Mouse (Mus musculus) forebrain, postnatal 0 days (tissue): ENCODE measurements around the gene Adgrf5. TPM values are rescaled to one million over a fixed set of nuclear protein-coding genes. Genes with fewer than 3 reads are reported as not detected.
"Not testable (repeated sequence)": the region's sequence is repeated elsewhere in the genome, so short reads cannot be mapped to it uniquely, and the experiment has no call there.

Experiments used
- ATAC-seq: fragments of 200-750 bp; cut with Nextera tagmentation; 2 replicates; pipeline ENCODE4 v1.8.0; 2017; ENCODE audit warnings: mild to moderate bottlenecking, moderate library complexity
- DNase-seq: peaks from one replicate; pipeline ENCODE4 v3.0.0-alpha.2; 2015
- H3K27ac ChIP-seq: fragments of 300-500 bp; sonication (generic); 2 replicates; pipeline ENCODE4 v1.5.1; 2014; ENCODE audit warnings: low read depth, mild to moderate bottlenecking, antibody characterized with exemption, low read length, moderate library complexity, mixed read lengths
- H3K27me3 ChIP-seq: fragments of 300-500 bp; sonication (generic); 2 replicates; pipeline ENCODE4 v1.6.1; 2014; ENCODE audit warnings: mild to moderate bottlenecking, low read length, mixed read lengths; ENCODE audit not compliant: insufficient read depth
- H3K36me3 ChIP-seq: fragments of 300-500 bp; sonication (generic); 2 replicates; pipeline ENCODE4 v1.6.1; 2014; ENCODE audit warnings: mild to moderate bottlenecking, moderate library complexity; ENCODE audit not compliant: insufficient read depth
- H3K4me1 ChIP-seq: fragments of 300-500 bp; sonication (generic); 2 replicates; pipeline ENCODE4 v1.6.1; 2014; ENCODE audit warnings: antibody characterized with exemption; ENCODE audit not compliant: insufficient read depth
- H3K4me2 ChIP-seq: fragments of 300-500 bp; sonication (generic); 2 replicates; pipeline ENCODE4 v1.6.1; 2014; ENCODE audit warnings: low read depth, mild to moderate bottlenecking, moderate library complexity
- H3K4me3 ChIP-seq: fragments of 300-500 bp; sonication (generic); 2 replicates; pipeline ENCODE4 v1.5.1; 2014; ENCODE audit warnings: low read depth, low read length, mixed read lengths
- H3K9ac ChIP-seq: fragments of 300-500 bp; sonication (generic); 2 replicates; pipeline ENCODE4 v1.6.1; 2014; ENCODE audit warnings: mild to moderate bottlenecking
- H3K9me3 ChIP-seq: fragments of 300-500 bp; sonication (generic); 2 replicates; pipeline ENCODE4 v1.6.1; 2016; ENCODE audit warnings: low read length
- CTCF ChIP-seq: sonication (generic); IDR thresholded peaks from 2 replicates; pipeline ENCODE4 v1.5.1; 2016; ENCODE audit warnings: antibody characterized with exemption, control low read depth, low read depth
- WGBS: fragments of 180-500 bp; shearing (Covaris S2); extraction: QIAGEN DNeasy Blood & Tissue Kit; methylation state at CpG from one replicate; pipeline ENCODE4 v1.1.7; 2014; 5-methylcytosine and 5-hydroxymethylcytosine counted together
- polyA plus RNA-seq: library from polyadenylated mRNA; unstranded; fragments of >200 nt; fragmentation: Nextera tagmentation; extraction: Ambion mirVana; gene quantifications from 2 replicates; pipeline ENCODE4 v1.2.1, GENCODE M21; 2015
- total RNA-seq: library from RNA; depleted of rRNA; stranded (reverse); fragments of >200 nt; gene quantifications from 2 replicates; pipeline ENCODE4 v1.2.3, GENCODE M21; 2014

Adgrf5 gene
- total and polyA plus RNA-seq, 2 experiments from 2014 or later, result 5.2 to 24.4 TPM

GRCm38 (mm10) chr17:43485982-43486381 lies 125.7 kb downstream of the Adgrf5 start:
- DNase-seq (no peak), ATAC-seq (no peak)
- Histone ChIP-seq H3K27me3 (no peaks in the 10 kb centered on the region), H3K36me3 (no peaks in the 10 kb centered on the region), H3K4me3 (no peak overlapping the region), H3K4me2 (no peak overlapping the region), H3K4me1 (no peaks in the 10 kb centered on the region), H3K9ac (no peak overlapping the region), H3K27ac (no peak overlapping the region), H3K9me3 (no peaks in the 10 kb centered on the region)
- 87% methylated on average over 3 of the region's 3 CpGs for WGBS
- no peak for TF ChIP-seq CTCF

GRCm38 (mm10) chr17:43488439-43489151 lies 128.3 kb downstream of the Adgrf5 start:
- no peaks in the 10 kb centered on the region for H3K27me3 ChIP-seq
- H3K27ac ChIP-seq, result no peak overlapping the region
- 99% methylated on average over 2 of the region's 2 CpGs for WGBS
- H3K4me1 ChIP-seq, result no peaks in the 10 kb centered on the region
- H3K9ac ChIP-seq, result no peak overlapping the region
- no peaks in the 10 kb centered on the region for H3K9me3 ChIP-seq
- no peak for TF ChIP-seq CTCF
- H3K4me3 ChIP-seq, result no peak overlapping the region
- H3K36me3 ChIP-seq, result no peaks in the 10 kb centered on the region
- ATAC-seq (no peak), DNase-seq (no peak)
- no peak overlapping the region for H3K4me2 ChIP-seq

- not testable (repeated sequence) for ATAC-seq, H3K4me3 ChIP-seq, H3K36me3 ChIP-seq, H3K27me3 ChIP-seq, H3K9me3 ChIP-seq, H3K4me2 ChIP-seq, H3K4me1 ChIP-seq, DNase-seq, H3K9ac ChIP-seq, H3K27ac ChIP-seq
- WGBS, result 89% methylated on average over 5 of the region's 10 CpGs
Measured at GRCm38 (mm10) chr17:43490371-43490770, 130.1 kb downstream of the Adgrf5 start.

- Histone ChIP-seq H3K4me3 (no peak overlapping the region), H3K27ac (no peak overlapping the region), H3K4me1 (no peaks in the 10 kb centered on the region), H3K9ac (no peak overlapping the region), H3K9me3 (no peaks in the 10 kb centered on the region), H3K36me3 (no peaks in the 10 kb centered on the region), H3K4me2 (no peak overlapping the region), H3K27me3 (no peaks in the 10 kb centered on the region)
- WGBS, result 89% methylated on average over 5 of the region's 5 CpGs
- no peak for TF ChIP-seq CTCF
- ATAC-seq, result no peak
- no peak for DNase-seq
Measured at GRCm38 (mm10) chr17:43495502-43495901, 135.3 kb downstream of the Adgrf5 start.

GRCm38 (mm10) chr17:43497521-43497920 lies 137.3 kb downstream of the Adgrf5 start:
- Histone ChIP-seq H3K9ac (no peak overlapping the region), H3K27me3 (no peaks in the 10 kb centered on the region), H3K36me3 (no peaks in the 10 kb centered on the region), H3K4me3 (no peak overlapping the region), H3K4me1 (no peaks in the 10 kb centered on the region), H3K27ac (no peak overlapping the region), H3K9me3 (no peaks in the 10 kb centered on the region), H3K4me2 (no peak overlapping the region)
- no peak for DNase-seq
- 77% methylated on average over 4 of the region's 4 CpGs for WGBS
- no peak for TF ChIP-seq CTCF
- no peak for ATAC-seq

GRCm38 (mm10) chr17:43500513-43500912 lies 140.3 kb downstream of the Adgrf5 start:
- Histone ChIP-seq H3K9me3 (no peaks in the 10 kb centered on the region), H3K36me3 (no peaks in the 10 kb centered on the region), H3K4me2 (no peak overlapping the region), H3K9ac (no peak overlapping the region), H3K4me1 (no peaks in the 10 kb centered on the region), H3K4me3 (no peak overlapping the region), H3K27ac (no peak overlapping the region), H3K27me3 (no peaks in the 10 kb centered on the region)
- ATAC-seq (no peak), DNase-seq (no peak)
- no peak for TF ChIP-seq CTCF
- whole genome bisulfite sequencing, result 73% methylated on average over 1 of the region's 1 CpGs

- TF ChIP-seq CTCF, result no peak
- WGBS, result 85% methylated on average over 3 of the region's 3 CpGs
- no peaks in the 10 kb centered on the region for H3K27me3 ChIP-seq
- DNase-seq (no peak), ATAC-seq (no peak)
- H3K36me3 ChIP-seq, result no peaks in the 10 kb centered on the region
- H3K4me1 ChIP-seq, result no peaks in the 10 kb centered on the region
- no peak overlapping the region for H3K4me2 ChIP-seq
- no peaks in the 10 kb centered on the region for H3K9me3 ChIP-seq
- H3K9ac ChIP-seq, result no peak overlapping the region
- no peak overlapping the region for H3K27ac ChIP-seq
- no peak overlapping the region for H3K4me3 ChIP-seq
Measured at GRCm38 (mm10) chr17:43501223-43501622, 141.0 kb downstream of the Adgrf5 start.
